Mouse (Mus musculus) kidney, adult 2 months (tissue): ENCODE results near the gene Dll3.

Experiments
- CTCF ChIP-seq: fragments of 200-500 bp; conservative IDR thresholded peaks from 2 replicates; pipeline ENCODE4 v1.5.1; 2011; ENCODE audit warnings: low read depth, mild to moderate bottlenecking, control low read depth, low read length, moderate library complexity, mixed read lengths; ENCODE audit not compliant: insufficient read depth, insufficient read length
- POLR2A ChIP-seq: fragments of 200-500 bp; IDR thresholded peaks from one replicate; pipeline ENCODE4 v1.6.1; 2011; ENCODE audit warnings: low read depth, low read length, control low read depth

- TF ChIP-seq CTCF, result peak; percentile 80
- no peak for TF ChIP-seq POLR2A
Measured at GRCm38 (mm10) chr7:28277615-28278278, 24.3 kb downstream of the Dll3 start, which contains the start of gene Eid2b.
